Mouse (Mus musculus) heart, postnatal 0 days (tissue): ENCODE data around the gene Tmod2.

Source experiments
- CTCF ChIP-seq: IDR thresholded peaks from 2 replicates; pipeline ENCODE4 v1.5.1; 2016; ENCODE audit warnings: antibody characterized with exemption, control low read depth, low read depth
- EP300 ChIP-seq: IDR thresholded peaks from 2 replicates; pipeline ENCODE4 v1.6.1; 2016; ENCODE audit warnings: antibody characterized with exemption, low read depth

DNA sequence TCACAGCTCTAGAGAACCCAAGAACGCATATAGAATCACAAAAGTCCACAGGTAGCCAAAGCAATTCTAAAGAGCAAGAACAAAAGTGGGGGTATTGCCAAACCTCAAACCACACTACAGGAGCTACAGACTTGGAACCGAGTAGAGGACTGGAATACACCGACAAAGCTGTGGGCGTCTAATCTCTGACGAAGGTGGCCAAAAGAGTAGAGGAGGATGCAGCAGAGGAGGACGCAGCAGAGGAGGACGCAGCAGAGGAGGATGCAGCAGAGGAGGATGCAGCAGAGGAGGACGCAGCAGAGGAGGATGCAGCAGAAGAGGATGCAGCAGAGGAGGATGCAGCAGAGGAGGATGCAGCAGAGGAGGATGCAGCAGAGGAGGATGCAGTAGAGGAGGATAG lies 90.2 kb downstream of the Tmod2 start:
- no peak for TF ChIP-seq CTCF
- TF ChIP-seq EP300 = no peak
